Mouse (Mus musculus) erythroid progenitor cell, adult 5-6 weeks (primary cell): ENCODE measurements around the gene Grb10. TPM values are rescaled to one million over a fixed set of nuclear protein-coding genes. Genes with fewer than 3 reads are reported as not detected.

Experiments used
- ATAC-seq: replicated peaks from 2 replicates; pipeline ENCODE4 v1.8.0; 2016; ENCODE audit warnings: moderate number of reproducible peaks, mild to moderate bottlenecking, moderate TSS enrichment, inconsistent platforms; ENCODE audit not compliant: poor library complexity, low FRiP score, severe bottlenecking
- total RNA-seq, 2 experiments: library from RNA; stranded (forward) in 1 of 2; stranded (reverse) in 1 of 2; fragments of 150-400 nt in 1 of 2; fragments of 186-747, 209-891 nt in 1 of 2; gene quantifications; 2 replicates each; pipeline versions ENCODE4 v1.2.3 to v1.2.4; 2015 to 2017; ENCODE audit warnings: low replicate concordance in 2 of 2

The Grb10 gene
- total RNA-seq, 2 experiments from 2014 or later = 2.1 to 5.9 TPM

GRCm38 (mm10) chr11:11885921-11886320, 152.6 kb downstream of the Grb10 start:
- ATAC-seq = no peak

- 0 out of 2 replicates have a peak, but pooled peaks have one; percentile 49 for ATAC-seq
These were observed 153.2 kb downstream of the Grb10 start for GRCm38 (mm10) chr11:11885246-11885643.

- ATAC-seq = no peak
These were observed 153.8 kb downstream of the Grb10 start for GRCm38 (mm10) chr11:11884533-11885245.

GRCm38 (mm10) chr11:11881783-11882155, 156.7 kb downstream of the Grb10 start:
- no peak for ATAC-seq

- no peak for ATAC-seq
These were observed 157.3 kb downstream of the Grb10 start for GRCm38 (mm10) chr11:11881026-11881782.

Other genes with a start within 250 kb of the Grb10 start
- gene Fignl1, start 229.7 kb downstream of the Grb10 start, total RNA-seq (2015; ENCODE audit: low replicate concordance) = 119 and 122 TPM in 2 replicates
- 145 and 148 TPM in 2 replicates for gene Fignl1, start 229.7 kb downstream of the Grb10 start, total RNA-seq (2017; ENCODE audit: low replicate concordance)
- 5.4 TPM in 1 of 2 replicates, not detected in the other for gene Ddc, start 140.5 kb downstream of the Grb10 start, total RNA-seq (2015; ENCODE audit: low replicate concordance)
- 6.0 TPM in 1 of 2 replicates, not detected in the other for gene Ddc, start 140.5 kb downstream of the Grb10 start, total RNA-seq (2017; ENCODE audit: low replicate concordance)